Mouse (Mus musculus): ENCODE results near the gene Ptchd3. TPM values are rescaled to one million over a fixed set of nuclear protein-coding genes. Genes with fewer than 3 reads are reported as not detected.
A peak's percentile ranks its signal among the peaks of the same experiment; 100 is the strongest.

Gene Ptchd3
- polyA plus RNA-seq, 1 experiment from 2014 or later: not detected

- WGBS: 79% methylated on average over 6 of the region's 6 CpGs
- ATAC-seq (no peak), DNase-seq (ENCODE audit: low spot score) (peak; percentile 1)
- no peak overlapping the region for H3K4me2 ChIP-seq (ENCODE audit: low read length)
- no peak overlapping the region for H3K27ac ChIP-seq (ENCODE audit: low read depth, low read length)
- no peaks in the 10 kb centered on the region for H3K27me3 ChIP-seq (replicated peaks; ENCODE audit: control insufficient read depth, insufficient read depth, low read length)
- H3K36me3 ChIP-seq (ENCODE audit: control insufficient read depth, insufficient read depth, low read length): no peaks in the 10 kb centered on the region
- H3K4me3 ChIP-seq (ENCODE audit: low read depth, low read length): no peak overlapping the region
- no peak overlapping the region for H3K9ac ChIP-seq (ENCODE audit: low read length)
- no peaks in the 10 kb centered on the region for H3K9me3 ChIP-seq (replicated peaks; ENCODE audit: control insufficient read depth, low read length)
- H3K4me1 ChIP-seq (ENCODE audit: control insufficient read depth, insufficient read depth, low read length): no peaks in the 10 kb centered on the region
Measured at GRCm38 (mm10) chr11:121794591-121795199, 35.4 kb upstream of the Ptchd3 start.

- no peak overlapping the region for H3K9ac ChIP-seq (ENCODE audit: low read length)
- H3K36me3 ChIP-seq (ENCODE audit: control insufficient read depth, insufficient read depth, low read length): no peaks in the 10 kb centered on the region
- H3K4me1 ChIP-seq (ENCODE audit: control insufficient read depth, insufficient read depth, low read length): no peaks in the 10 kb centered on the region
- no peak overlapping the region for H3K27ac ChIP-seq (ENCODE audit: low read depth, low read length)
- ATAC-seq: no peak
- H3K9me3 ChIP-seq (replicated peaks; ENCODE audit: control insufficient read depth, low read length): no peaks in the 10 kb centered on the region
- no peak overlapping the region for H3K4me3 ChIP-seq (ENCODE audit: low read depth, low read length)
- DNase-seq (ENCODE audit: low spot score): no peak
- no peaks in the 10 kb centered on the region for H3K27me3 ChIP-seq (replicated peaks; ENCODE audit: control insufficient read depth, insufficient read depth, low read length)
- 86% methylated on average over 2 of the region's 2 CpGs for WGBS
- H3K4me2 ChIP-seq (ENCODE audit: low read length): no peak overlapping the region
Measured at GRCm38 (mm10) chr11:121795978-121796377, 34.1 kb upstream of the Ptchd3 start.

GRCm38 (mm10) chr11:121798591-121798990 lies 31.5 kb upstream of the Ptchd3 start:
- H3K9me3 ChIP-seq (replicated peaks; ENCODE audit: control insufficient read depth, low read length): no peaks in the 10 kb centered on the region
- no peaks in the 10 kb centered on the region for H3K36me3 ChIP-seq (ENCODE audit: control insufficient read depth, insufficient read depth, low read length)
- H3K9ac ChIP-seq (ENCODE audit: low read length): no peak overlapping the region
- H3K4me1 ChIP-seq (ENCODE audit: control insufficient read depth, insufficient read depth, low read length): no peaks in the 10 kb centered on the region
- H3K27me3 ChIP-seq (replicated peaks; ENCODE audit: control insufficient read depth, insufficient read depth, low read length): no peaks in the 10 kb centered on the region
- DNase-seq (ENCODE audit: low spot score): no peak
- H3K4me3 ChIP-seq (ENCODE audit: low read depth, low read length): no peak overlapping the region
- ATAC-seq: no peak
- WGBS: 85% methylated on average over 2 of the region's 2 CpGs
- no peak overlapping the region for H3K4me2 ChIP-seq (ENCODE audit: low read length)
- H3K27ac ChIP-seq (ENCODE audit: low read depth, low read length): no peak overlapping the region

- no peaks in the 10 kb centered on the region for H3K36me3 ChIP-seq (ENCODE audit: control insufficient read depth, insufficient read depth, low read length)
- no peaks in the 10 kb centered on the region for H3K4me1 ChIP-seq (ENCODE audit: control insufficient read depth, insufficient read depth, low read length)
- H3K27me3 ChIP-seq (replicated peaks; ENCODE audit: control insufficient read depth, insufficient read depth, low read length): no peaks in the 10 kb centered on the region
- H3K9me3 ChIP-seq (replicated peaks; ENCODE audit: control insufficient read depth, low read length): no peaks in the 10 kb centered on the region
- H3K4me2 ChIP-seq (ENCODE audit: low read length): no peak overlapping the region
- no peak for DNase-seq (ENCODE audit: low spot score)
- no peak for ATAC-seq
- no peak overlapping the region for H3K4me3 ChIP-seq (ENCODE audit: low read depth, low read length)
- no peak overlapping the region for H3K27ac ChIP-seq (ENCODE audit: low read depth, low read length)
- no peak overlapping the region for H3K9ac ChIP-seq (ENCODE audit: low read length)
- WGBS: 85% methylated on average over 4 of the region's 4 CpGs
Measured at GRCm38 (mm10) chr11:121799746-121800299, 30.2 kb upstream of the Ptchd3 start.

GRCm38 (mm10) chr11:121802743-121803142 lies 27.3 kb upstream of the Ptchd3 start:
- H3K9me3 ChIP-seq (replicated peaks; ENCODE audit: control insufficient read depth, low read length): no peaks in the 10 kb centered on the region
- no peak for DNase-seq (ENCODE audit: low spot score)
- H3K36me3 ChIP-seq (ENCODE audit: control insufficient read depth, insufficient read depth, low read length): no peaks in the 10 kb centered on the region
- H3K9ac ChIP-seq (ENCODE audit: low read length): no peak overlapping the region
- no peak overlapping the region for H3K27ac ChIP-seq (ENCODE audit: low read depth, low read length)
- no peak overlapping the region for H3K4me2 ChIP-seq (ENCODE audit: low read length)
- no peaks in the 10 kb centered on the region for H3K27me3 ChIP-seq (replicated peaks; ENCODE audit: control insufficient read depth, insufficient read depth, low read length)
- no peaks in the 10 kb centered on the region for H3K4me1 ChIP-seq (ENCODE audit: control insufficient read depth, insufficient read depth, low read length)
- H3K4me3 ChIP-seq (ENCODE audit: low read depth, low read length): no peak overlapping the region
- 91% methylated on average over 2 of the region's 2 CpGs for WGBS
- no peak for ATAC-seq

- WGBS: 91% methylated on average over 5 of the region's 5 CpGs
- Histone ChIP-seq H3K27ac (ENCODE audit: low read depth, low read length) (no peak overlapping the region), H3K9me3 (replicated peaks; ENCODE audit: control insufficient read depth, low read length) (no peaks in the 10 kb centered on the region), H3K36me3 (ENCODE audit: control insufficient read depth, insufficient read depth, low read length) (no peaks in the 10 kb centered on the region), H3K27me3 (replicated peaks; ENCODE audit: control insufficient read depth, insufficient read depth, low read length) (no peaks in the 10 kb centered on the region), H3K9ac (ENCODE audit: low read length) (no peak overlapping the region), H3K4me1 (ENCODE audit: control insufficient read depth, insufficient read depth, low read length) (no peaks in the 10 kb centered on the region), H3K4me2 (ENCODE audit: low read length) (no peak overlapping the region), H3K4me3 (ENCODE audit: low read depth, low read length) (no peak overlapping the region)
- DNase-seq (ENCODE audit: low spot score) (no peak), ATAC-seq (no peak)
Measured at GRCm38 (mm10) chr11:121804258-121805027, 25.6 kb upstream of the Ptchd3 start.

- peak; percentile 92 for DNase-seq (ENCODE audit: low spot score)
- WGBS: 9% methylated on average over 4 of the region's 4 CpGs
- H3K36me3 ChIP-seq (ENCODE audit: control insufficient read depth, insufficient read depth, low read length): no peaks in the 10 kb centered on the region
- H3K27ac ChIP-seq (ENCODE audit: low read depth, low read length): no peak overlapping the region
- 0 out of 2 replicates have a peak, but pooled peaks have one; percentile 54 for ATAC-seq
- H3K9ac ChIP-seq (ENCODE audit: low read length): no peak overlapping the region
- H3K4me1 ChIP-seq (ENCODE audit: control insufficient read depth, insufficient read depth, low read length): no peaks in the 10 kb centered on the region
- H3K4me3 ChIP-seq (ENCODE audit: low read depth, low read length): no peak overlapping the region
- no peak overlapping the region for H3K4me2 ChIP-seq (ENCODE audit: low read length)
- H3K27me3 ChIP-seq (replicated peaks; ENCODE audit: control insufficient read depth, insufficient read depth, low read length): no peaks in the 10 kb centered on the region
- H3K9me3 ChIP-seq (replicated peaks; ENCODE audit: control insufficient read depth, low read length): no peaks in the 10 kb centered on the region
Measured at GRCm38 (mm10) chr11:121808204-121808852, 21.7 kb upstream of the Ptchd3 start.

- no peak for ATAC-seq
- H3K36me3 ChIP-seq (ENCODE audit: control insufficient read depth, insufficient read depth, low read length): no peaks in the 10 kb centered on the region
- H3K4me1 ChIP-seq (ENCODE audit: control insufficient read depth, insufficient read depth, low read length): no peaks in the 10 kb centered on the region
- no peak for DNase-seq (ENCODE audit: low spot score)
- no peak overlapping the region for H3K4me2 ChIP-seq (ENCODE audit: low read length)
- 44% methylated on average over 1 of the region's 1 CpGs for WGBS
- H3K9me3 ChIP-seq (replicated peaks; ENCODE audit: control insufficient read depth, low read length): no peaks in the 10 kb centered on the region
- H3K4me3 ChIP-seq (ENCODE audit: low read depth, low read length): no peak overlapping the region
- no peak overlapping the region for H3K27ac ChIP-seq (ENCODE audit: low read depth, low read length)
- H3K27me3 ChIP-seq (replicated peaks; ENCODE audit: control insufficient read depth, insufficient read depth, low read length): no peaks in the 10 kb centered on the region
- H3K9ac ChIP-seq (ENCODE audit: low read length): no peak overlapping the region
Measured at GRCm38 (mm10) chr11:121808866-121809265, 21.2 kb upstream of the Ptchd3 start.

All from forebrain, embryonic 14.5 days (tissue).